Mouse (Mus musculus) c-Kit-positive CD71-negative TER-119-negative erythroid progenitor cells, embryonic 14.5 days (primary cell): ENCODE results near the gene Irx5.

Experiments
- DNase-seq: peaks from one replicate; pipeline ENCODE4 v3.0.0-alpha.2; 2013; ENCODE audit warnings: low read depth

The Irx5 gene

DNA sequence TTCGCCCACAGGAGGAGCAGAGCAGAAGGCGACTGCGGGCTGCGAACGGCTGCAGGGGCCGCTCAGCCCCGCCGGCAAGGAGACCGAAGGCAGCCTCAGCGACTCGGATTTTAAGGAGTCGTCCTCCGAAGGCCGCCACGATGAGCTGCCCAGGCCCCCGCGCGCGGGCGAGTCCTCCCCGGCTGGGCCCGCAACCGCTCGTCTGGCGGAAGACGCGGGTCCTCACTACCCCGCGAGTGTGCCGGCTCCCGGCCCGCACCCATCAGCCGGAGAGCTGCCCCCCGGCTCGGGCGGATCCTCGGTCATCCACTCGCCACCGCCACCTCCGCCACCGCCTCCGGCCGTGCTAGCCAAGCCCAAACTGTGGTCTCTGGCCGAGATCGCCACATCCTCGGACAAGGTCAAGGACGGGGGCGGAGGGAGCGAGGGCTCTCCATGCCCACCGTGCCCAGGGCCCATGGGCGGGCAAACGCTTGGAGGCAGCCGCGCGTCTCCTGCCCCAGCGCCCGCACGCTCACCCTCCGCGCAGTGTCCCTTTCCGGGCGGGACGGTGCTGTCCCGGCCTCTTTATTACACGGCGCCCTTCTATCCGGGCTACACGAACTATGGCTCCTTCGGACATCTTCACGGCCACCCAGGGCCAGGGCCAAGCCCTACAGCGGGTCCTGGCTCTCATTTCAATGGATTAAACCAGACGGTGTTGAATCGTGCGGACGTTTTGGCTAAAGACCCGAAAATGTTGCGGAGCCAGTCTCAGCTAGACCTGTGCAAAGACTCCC, 2.8 kb downstream of the Irx5 start:
- no peak for DNase-seq

DNA sequence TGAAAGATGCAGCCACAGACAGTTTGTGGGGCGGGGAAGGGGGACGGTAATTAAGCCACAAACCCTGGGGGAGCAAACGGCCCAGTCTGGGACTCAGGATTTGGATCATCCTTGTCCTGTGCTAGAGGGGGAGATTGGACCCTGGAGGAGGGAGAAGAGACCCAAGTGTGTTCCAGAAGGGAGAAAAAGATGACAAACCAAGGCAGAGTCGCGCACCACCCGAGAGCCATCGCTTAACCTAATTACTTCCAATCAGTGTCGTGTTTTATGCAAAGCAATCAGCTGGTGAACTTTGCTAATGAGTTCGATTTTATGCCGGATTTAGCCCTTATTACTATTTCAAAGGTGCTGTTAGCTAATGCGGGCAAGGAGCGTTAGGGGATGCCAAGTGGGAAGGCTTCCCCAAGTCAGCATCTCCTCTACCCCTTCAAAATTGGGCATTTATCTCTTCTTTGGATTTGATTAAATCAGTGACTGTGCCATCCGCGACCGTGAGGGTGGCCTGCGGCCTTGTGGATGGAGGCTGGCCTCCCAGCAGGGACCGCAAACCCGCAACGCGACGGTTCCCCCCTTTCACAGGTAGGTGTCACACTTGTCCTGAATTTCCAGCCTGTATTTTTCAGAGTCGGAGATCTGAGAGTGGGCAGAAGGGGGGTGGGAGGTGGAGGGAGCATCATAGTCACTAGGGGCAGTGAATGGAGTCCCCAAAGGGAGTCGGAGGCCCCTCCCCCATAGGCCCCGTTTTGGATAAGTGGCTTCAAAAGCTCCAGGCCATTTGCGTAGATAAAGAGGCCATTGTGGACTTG, 4.3 kb downstream of the Irx5 start:
- DNase-seq, result no peak

DNA sequence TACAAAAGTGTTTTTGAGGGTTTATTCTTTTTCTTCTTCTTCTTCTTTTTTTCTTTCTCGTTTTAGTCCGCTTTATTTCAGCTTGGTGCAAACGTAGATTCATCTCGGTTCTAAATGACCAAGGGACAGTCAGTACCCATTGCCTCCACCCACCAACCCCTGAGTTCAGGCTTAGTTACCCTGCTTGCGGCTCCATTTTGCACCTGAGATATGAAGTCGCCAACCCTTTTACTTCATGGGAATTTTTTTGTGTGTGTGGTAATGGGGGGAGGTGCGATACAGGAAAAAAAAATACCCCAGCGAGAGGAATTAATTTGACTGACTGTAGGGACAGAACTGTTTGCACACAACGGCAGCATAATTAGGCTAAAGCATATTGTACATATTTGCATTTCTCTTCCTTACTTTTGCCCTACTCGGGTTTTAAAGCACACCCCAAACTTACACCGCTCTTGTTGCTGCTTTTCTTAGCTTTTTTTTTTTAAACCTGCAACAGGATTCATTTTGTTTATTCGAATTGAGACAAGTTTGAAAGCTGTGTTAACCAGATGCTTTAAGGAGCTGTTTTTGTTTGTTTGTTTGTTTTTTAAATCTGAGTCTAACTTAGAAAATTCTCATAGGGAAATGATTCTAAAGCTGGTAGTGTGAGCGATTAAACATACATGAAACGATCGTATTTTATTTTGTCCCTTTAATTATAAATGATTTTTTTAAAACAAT, 5.1 kb downstream of the Irx5 start:
- no peak for DNase-seq

DNA sequence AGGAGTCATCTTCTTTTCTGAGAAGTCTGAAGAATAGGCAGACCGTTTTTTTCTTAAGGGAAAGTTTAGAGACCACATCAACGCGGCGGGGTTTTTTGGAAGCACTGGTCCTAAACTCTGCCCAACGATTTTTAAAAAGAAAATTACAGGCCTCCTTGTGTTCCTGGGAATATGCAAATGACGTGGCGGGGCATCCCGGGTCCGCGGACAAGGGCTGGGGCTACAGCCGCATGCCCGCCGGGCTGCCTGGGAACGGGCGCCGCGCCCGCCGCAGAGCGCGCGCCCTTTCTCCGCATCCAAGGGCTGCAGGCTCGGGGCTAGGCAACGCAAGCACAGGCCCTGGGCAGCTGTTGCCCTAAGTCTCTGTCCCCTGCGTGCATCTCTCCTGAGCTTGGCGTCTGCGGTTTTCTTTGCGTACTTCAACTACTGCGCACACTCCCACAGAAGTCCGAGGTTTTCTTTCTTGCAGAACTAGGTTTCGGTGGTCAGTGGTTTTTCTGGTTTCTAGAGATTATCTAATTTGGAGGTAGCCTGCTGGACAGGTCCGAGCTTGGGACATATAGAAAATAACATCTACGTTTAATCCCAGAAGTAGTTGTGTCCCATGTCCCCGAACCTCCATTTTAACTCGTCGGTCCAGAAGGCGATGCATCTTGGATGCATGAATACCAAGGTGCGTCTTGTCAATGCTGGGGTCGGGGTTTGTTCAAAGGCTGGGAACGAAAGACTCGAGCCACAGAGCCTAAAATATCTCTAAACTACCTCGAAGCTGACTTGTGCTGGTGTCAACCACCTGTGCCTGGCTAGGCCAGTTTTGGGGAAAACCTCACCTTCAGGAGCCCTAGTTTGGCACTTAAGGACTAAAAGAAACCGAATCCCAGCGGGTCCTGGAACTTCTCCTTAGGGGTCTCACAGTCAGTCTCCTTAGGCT, 6.1 kb downstream of the Irx5 start:
- DNase-seq, result no peak

DNA sequence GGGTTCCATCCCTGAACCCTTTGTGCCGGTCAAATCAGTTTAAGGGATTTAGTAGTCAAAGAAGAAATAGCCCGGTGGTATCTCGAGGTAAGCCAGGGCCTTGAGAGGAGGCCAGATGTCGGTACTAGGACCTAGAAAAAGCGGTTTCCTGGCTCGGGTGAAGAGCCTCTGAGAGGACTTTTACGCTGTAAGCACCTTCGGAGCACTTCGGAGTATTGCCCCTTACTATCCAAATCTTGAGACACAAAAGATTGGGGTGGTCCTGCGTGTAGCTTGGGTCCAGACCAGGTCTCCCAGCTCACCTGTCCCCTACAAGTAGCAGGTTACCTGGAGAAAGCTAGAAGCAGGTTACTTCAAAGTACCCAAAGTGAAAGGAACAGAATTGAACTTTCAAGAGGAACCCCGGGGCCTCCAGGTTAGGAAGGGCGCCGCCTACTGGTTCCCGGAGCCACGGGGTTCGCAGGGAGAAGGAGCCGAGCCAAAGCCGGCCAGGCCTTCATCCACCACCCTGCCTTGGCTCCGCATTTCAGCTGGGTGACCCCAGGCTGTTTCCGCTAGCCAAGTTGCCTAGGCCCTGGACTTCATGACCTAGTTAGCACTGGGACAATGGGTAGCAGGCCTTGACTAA, 6.8 kb downstream of the Irx5 start:
- peak; percentile 67 for DNase-seq

DNA sequence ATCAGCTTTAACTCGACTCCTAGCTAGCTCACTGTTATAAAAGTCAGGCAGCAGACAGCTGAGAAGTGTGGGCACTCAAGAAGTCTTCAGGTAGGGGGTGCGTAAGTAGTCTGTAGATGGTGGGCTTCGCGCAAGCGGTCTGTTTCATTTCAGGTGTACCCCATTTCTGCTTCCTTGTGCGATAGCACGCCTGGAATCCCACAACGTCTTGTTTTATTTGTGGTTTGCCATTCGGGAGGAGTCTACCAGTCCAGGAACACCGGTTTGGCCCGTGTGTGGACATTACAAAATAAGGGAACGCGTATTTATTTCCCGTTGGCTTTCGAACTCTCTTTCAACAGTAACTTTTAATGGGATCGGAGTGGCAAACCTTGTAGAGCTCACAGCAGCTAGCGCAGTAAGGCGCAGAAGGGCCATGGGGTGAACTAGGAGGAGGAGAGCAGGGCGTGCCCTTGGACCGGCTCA, 7.4 kb downstream of the Irx5 start:
- no peak for DNase-seq

DNA sequence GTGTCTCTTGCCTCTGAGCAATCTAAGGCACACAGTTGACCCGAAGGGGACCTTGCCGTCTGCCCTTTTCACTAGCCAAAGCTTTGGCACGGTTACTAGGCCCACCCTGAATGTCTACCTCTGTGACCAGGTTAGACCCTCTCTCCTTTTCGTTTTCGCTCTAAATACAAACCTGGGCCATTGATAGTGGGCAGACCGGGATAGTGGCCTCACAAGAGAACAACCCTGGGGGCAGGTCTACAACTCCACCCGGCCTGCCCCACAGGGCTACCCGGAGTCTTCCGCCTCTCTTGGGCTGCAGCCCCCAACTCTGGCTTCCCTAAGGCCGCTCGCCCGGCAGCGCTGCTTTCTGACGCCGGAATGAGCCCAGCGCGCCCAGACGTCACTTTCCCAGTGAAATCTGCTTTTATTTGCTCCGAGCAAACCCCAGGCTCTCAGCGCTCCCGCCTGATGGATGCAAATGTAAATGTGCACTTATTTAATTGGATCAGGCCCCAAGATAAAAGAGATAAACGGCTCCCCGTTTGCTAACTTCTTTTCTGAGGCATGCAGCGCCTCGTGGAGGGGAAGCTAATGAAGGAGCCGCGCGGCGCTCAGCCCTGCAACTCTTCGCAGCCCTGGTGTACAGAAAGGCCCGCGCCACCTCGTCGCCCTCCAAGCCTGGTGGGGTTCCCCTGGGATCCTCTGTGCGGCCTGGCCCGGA, 8.0 kb downstream of the Irx5 start:
- DNase-seq, result no peak

DNA sequence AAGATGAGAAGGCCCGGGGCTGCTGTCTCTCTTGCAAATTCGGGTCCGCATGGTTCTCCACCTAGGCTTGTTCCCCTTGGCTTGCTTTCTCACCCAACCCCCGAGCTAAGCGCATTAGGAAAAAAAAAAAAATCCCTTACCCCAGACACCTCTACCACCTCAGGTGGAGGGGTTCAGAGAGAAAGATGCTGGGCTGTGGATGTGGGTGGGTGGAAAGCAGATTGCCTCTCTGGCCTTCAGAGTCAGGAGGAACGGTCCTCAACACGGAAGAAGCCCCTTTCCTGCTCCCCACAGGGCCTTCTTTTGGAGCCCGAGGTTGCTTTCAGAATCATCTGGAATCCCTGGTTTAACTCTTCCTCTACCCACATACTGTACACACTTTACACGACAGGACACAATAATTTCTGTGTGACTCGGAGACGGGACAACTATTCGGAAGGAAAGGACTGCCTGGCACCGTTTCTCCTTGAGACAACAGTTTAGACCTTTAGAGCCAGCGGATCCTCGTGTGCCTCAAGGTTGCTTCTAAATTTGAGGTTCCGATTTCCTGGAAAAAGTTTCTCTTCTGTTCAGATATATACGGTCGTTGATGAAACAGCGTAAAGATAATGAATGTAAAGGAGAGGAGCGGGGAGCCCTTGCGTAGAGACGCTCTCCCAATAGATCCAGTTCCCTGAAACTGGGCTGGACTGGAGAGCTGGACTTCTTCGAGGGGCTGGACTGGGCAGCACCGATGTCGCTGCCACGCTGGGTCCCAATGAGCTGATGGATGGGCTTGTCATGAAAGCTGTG, 8.7 kb downstream of the Irx5 start:
- no peak for DNase-seq

DNA sequence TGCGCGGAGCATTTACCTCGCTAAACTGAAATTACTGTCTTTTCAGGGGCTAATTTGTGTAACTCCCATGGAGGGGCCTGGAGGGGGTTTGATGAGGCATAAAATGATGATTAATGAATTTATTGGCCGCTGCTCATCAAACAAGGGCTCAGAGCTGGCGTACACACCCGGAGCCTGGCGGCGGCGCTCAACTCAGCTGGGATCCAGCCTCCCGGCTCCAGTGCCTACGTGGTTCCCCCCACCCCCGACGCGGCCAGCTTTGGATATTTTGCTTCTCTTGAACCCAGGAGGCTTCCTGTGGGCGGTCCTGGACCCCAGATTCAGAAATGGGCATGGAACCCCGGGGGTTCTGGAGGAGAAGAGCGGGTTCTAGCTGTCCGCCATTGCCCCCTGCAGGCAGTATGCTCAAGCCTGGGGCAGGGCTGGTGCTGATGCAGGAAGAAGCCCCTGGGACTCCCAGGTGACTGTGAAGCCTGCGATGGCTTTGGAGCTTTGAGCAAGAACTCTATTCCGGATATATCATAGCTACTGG, 9.4 kb downstream of the Irx5 start:
- no peak for DNase-seq

DNA sequence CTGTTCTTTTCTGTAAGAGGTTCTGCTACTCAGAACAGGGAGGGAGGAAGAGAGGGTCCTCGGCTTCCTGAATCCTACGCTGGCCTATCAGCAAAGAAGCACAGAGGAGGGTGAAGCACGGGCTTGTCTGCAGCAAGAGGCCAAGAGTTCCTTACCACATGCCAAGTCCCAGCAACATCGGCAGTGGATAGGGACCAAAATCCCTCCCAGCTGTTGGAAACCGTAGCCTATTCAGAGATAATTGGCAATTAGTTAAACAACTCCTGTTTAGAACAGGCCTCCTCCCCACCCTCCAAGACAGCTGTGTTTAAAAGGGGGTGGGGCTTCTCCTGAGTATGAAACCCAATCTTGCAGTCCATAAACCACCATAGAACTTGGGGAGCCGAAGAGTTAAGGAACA, 22.1 kb downstream of the Irx5 start:
- no peak for DNase-seq

DNA sequence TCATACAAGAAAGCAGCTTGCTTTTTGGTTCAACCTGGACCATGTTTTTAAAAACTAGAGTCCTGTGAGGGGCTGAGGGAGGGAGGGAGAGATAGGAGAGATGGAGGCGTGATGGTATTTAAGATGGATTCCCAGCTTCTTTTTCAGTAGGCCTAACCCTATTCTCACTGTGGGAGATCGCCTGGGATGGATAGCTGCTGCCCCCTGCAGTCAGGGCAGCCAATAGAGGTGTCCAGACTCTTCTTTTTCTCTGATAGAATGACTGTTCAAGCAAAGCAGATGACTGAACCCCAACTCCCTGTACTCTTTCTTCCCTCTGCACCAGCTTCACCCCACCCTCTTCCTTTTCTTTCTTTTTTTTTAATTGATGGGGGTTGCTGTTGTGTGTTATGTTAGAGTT, 23.1 kb downstream of the Irx5 start:
- no peak for DNase-seq

DNA sequence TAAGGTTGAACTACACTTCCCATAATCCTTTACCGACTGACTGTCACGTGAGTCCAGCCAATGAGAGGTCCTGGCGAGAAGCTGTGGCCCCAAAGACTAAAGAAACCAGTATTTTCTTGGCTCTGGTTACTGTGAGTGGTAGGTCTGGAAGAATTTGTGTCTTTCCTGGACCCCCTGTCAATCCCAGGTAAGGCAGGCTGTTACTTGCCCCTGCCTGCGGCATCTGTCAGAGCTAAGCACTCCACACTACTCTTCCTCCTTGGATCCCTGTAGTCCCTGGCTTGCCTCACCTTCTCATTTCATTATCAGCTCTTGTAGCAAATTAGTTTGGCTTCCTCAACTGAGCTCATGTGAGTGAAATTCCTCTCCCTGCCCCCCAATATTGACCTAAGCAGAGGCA, 30.5 kb downstream of the Irx5 start:
- DNase-seq, result no peak

DNA sequence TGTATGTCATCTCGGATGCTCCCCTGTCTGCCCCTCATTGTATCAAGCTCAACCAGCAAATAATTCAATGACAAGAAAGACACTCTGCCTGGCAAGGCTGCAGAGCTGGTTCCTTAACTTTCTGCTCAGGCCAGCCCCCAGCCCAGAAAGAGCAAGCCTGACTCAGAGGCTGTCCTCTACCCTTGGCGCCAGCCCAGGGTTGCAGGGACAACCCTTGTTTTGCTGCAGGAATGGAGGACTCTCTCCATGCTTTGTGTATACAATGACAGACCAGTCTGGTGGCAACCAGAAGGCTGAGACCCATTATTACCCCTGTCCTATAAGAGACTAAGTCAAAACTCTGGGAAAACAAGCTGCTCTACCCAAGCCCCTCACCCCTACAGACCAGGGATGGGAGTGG, 46.8 kb downstream of the Irx5 start:
- DNase-seq, result no peak

DNA sequence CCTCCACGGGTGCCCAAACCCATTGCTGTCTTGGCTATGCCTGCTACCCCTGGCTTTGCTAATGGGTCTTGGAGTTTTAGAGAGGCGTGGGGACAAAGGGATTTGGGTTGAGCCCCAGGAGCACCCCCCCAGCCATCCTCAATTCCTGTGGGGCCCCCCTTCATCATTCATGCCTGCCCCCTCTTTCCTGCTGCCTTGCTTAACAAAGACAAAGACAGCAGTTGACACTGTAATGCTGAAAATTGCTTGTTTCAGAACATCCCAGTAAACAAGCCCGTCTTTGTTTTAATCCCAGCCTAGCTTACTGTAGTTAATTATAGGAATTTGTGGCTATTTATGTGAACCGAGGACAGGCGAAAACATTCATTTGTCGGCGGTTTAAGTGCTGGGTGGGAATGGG, 50.7 kb downstream of the Irx5 start:
- no peak for DNase-seq

DNA sequence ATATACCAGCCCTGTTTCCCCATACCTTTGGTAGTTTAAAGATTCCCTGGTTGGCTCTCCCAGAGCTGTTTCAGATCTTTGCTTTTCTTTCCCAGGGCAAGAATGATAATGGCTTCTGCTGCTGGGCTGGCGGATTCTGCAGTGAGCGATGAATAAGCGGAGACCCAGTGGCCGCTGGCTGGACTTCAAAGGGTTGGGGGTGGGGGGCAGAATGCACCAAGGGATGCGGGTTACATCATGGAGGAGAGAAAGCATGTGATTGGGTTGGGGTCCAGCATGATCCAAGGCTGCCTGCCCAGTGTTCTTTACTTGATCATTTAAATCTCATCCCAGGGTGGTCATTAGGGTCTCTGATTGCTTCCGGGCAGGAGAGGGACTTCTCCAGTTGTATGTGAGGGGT, 56.2 kb downstream of the Irx5 start:
- no peak for DNase-seq

DNA sequence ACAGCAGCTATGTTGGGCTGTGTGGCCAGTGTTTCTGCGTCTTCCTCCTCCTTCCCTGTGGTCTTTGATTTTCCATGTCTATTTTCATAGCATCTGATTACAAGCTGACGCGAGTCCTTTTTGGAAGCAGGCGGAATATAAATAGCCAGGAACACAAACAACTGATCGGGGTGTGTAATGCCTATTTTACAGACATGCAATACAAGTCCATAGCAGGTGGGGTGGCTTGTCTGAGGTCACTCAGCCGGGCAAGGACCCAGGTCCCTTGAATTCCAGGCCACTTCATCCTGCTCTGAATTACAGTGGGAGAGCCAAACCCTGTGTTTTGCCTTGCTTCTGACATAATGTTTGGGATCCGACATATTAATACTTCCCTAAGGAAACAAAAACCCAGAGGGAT, 63.2 kb downstream of the Irx5 start:
- DNase-seq, result no peak
